Mouse (Mus musculus) heart, postnatal 36 days (tissue): ENCODE data around the gene Usp38. TPM values are rescaled to one million over a fixed set of nuclear protein-coding genes. Genes with fewer than 3 reads are reported as not detected.

Source experiments
- DNase-seq, 2 experiments: peaks; one replicate each; pipeline ENCODE4 v3.0.0; 2021 to 2022
- intact Hi-C: fragments of 180-260 bp; cut with DNase I; formaldehyde crosslinking; loops from one replicate; pipeline ENCODE4 v1.15.1; 2025
- total RNA-seq, 2 experiments: library from RNA; stranded (reverse); gene quantifications; 2 replicates each; pipeline ENCODE4 v1.2.3; 2021

Usp38 gene
- total RNA-seq, 2 experiments from 2014 or later, result 17.4 to 20.8 TPM

- DNase-seq, result no peak
- intact Hi-C loops, result no loop called here
These were observed 51.6 kb downstream of the Usp38 start for GRCm38 (mm10) chr8:80963095-80963494.

- intact Hi-C loops, result no loop called here
- no peak for DNase-seq
These were observed 52.1 kb downstream of the Usp38 start for GRCm38 (mm10) chr8:80962592-80962983.

- intact Hi-C loops, result no loop called here
- DNase-seq, result no peak
These were observed 52.7 kb downstream of the Usp38 start for GRCm38 (mm10) chr8:80961937-80962591.

- DNase-seq, result no peak
- intact Hi-C loops, result no loop called here
These were observed 53.6 kb downstream of the Usp38 start for GRCm38 (mm10) chr8:80961070-80961609.

- intact Hi-C loops, result no loop called here
- no peak for DNase-seq
These were observed 55.0 kb downstream of the Usp38 start for GRCm38 (mm10) chr8:80959588-80960268.

- intact Hi-C loops, result no loop called here
- DNase-seq, result no peak
These were observed 57.0 kb downstream of the Usp38 start for GRCm38 (mm10) chr8:80957776-80958175.

GRCm38 (mm10) chr8:80952973-80953372, 61.8 kb downstream of the Usp38 start:
- intact Hi-C loops, result loop anchor here (5.0 kb wide), 2 partner anchors 41 to 71 kb away; partner anchors contain the start of gene Gab1

GRCm38 (mm10) chr8:80952235-80952915, 62.4 kb downstream of the Usp38 start:
- intact Hi-C loops, result loop anchor here (5.0 kb wide), 2 partner anchors 40 to 70 kb away; partner anchors contain the start of gene Gab1
- no peak for DNase-seq

More at GRCm38 (mm10) chr8:80952973-80953372, 61.8 kb downstream of the Usp38 start:
- DNase-seq, result no peak

- DNase-seq, result peak in 1 of 2 experiments; percentile 14
- intact Hi-C loops, result no loop called here
These were observed 66.1 kb downstream of the Usp38 start for GRCm38 (mm10) chr8:80948405-80949183.

- DNase-seq, result no peak
- intact Hi-C loops, result no loop called here
These were observed 71.0 kb downstream of the Usp38 start for GRCm38 (mm10) chr8:80943742-80944141.

GRCm38 (mm10) chr8:80941621-80942020, 73.1 kb downstream of the Usp38 start:
- no peak for DNase-seq
- intact Hi-C loops, result no loop called here

- DNase-seq, result peak in 1 of 2 experiments; percentile 36
- intact Hi-C loops, result loop anchor here (2.0 kb wide), 1 partner anchor 25 kb away; no protein-coding TSS in a partner anchor
These were observed 76.7 kb downstream of the Usp38 start for GRCm38 (mm10) chr8:80937814-80938650.

Other genes with a start within 250 kb of the Usp38 start
- gene Gab1, start 134.4 kb downstream of the Usp38 start, total RNA-seq, result 10 to 100 TPM; 36.7 to 43.6 TPM